Mouse (Mus musculus): Measurements from ENCODE around the gene Msx1. TPM values are rescaled to one million over a fixed set of nuclear protein-coding genes. Genes with fewer than 3 reads are reported as not detected.

The Msx1 gene
- total RNA-seq, 1 experiment from 2014 or later, result not detected

Other genes starting within 250 kb of the Msx1 start
- gene Stk32b, start 107.4 kb downstream of the Msx1 start, total RNA-seq (2017), result not detected in 2 replicates
- gene Cytl1, start 89.1 kb downstream of the Msx1 start, total RNA-seq (2017), result not detected in 2 replicates
- gene Stx18, start 214.2 kb upstream of the Msx1 start, total RNA-seq (2017), result 28.5 and 43.0 TPM in 2 replicates